Mouse (Mus musculus) liver, adult 2 months (tissue): ENCODE measurements around the gene Gm17482. TPM values are rescaled to one million over a fixed set of nuclear protein-coding genes. Genes with fewer than 3 reads are reported as not detected.
A peak's percentile ranks its signal among the peaks of the same experiment; 100 is the strongest.

Source experiments
- DNase-seq: peaks from one replicate; pipeline ENCODE4 v3.0.0-alpha.2; 2011; ENCODE audit warnings: low read depth, low spot score; ENCODE audit errors: extremely low read depth
- H3K27ac ChIP-seq: fragments of 200-500 bp; replicated peaks from 2 replicates; pipeline ENCODE4 v1.5.1; 2012; ENCODE audit warnings: low read depth, mild to moderate bottlenecking, control low read depth, inconsistent platforms, low read length; ENCODE audit not compliant: insufficient read depth
- H3K27me3 ChIP-seq: fragments of 200-500 bp; 2 replicates; pipeline ENCODE4 v1.6.1; 2012; ENCODE audit warnings: mild to moderate bottlenecking, moderate library complexity, low read length, inconsistent platforms; ENCODE audit not compliant: control insufficient read depth, insufficient read depth
- H3K36me3 ChIP-seq: fragments of 200-500 bp; 2 replicates; pipeline ENCODE4 v1.6.1; 2012; ENCODE audit warnings: low read length, inconsistent platforms; ENCODE audit not compliant: control insufficient read depth, insufficient read depth
- H3K4me1 ChIP-seq: fragments of 200-500 bp; 2 replicates; pipeline ENCODE4 v1.6.1; 2011; ENCODE audit warnings: low read length; ENCODE audit not compliant: control insufficient read depth, insufficient read depth
- H3K4me3 ChIP-seq: fragments of 200-500 bp; 2 replicates; pipeline ENCODE4 v1.5.1; 2011; ENCODE audit warnings: low read depth, mild to moderate bottlenecking, control low read depth, low read length, moderate library complexity; ENCODE audit not compliant: insufficient read depth
- H3K79me2 ChIP-seq: fragments of 200-500 bp; 2 replicates; pipeline ENCODE4 v1.6.1; 2012; ENCODE audit warnings: inconsistent platforms, mild to moderate bottlenecking, low read length, moderate library complexity; ENCODE audit not compliant: control insufficient read depth, insufficient read depth
- H3K9ac ChIP-seq: fragments of 200-500 bp; 2 replicates; pipeline ENCODE4 v1.6.1; 2012; ENCODE audit warnings: low read depth, mild to moderate bottlenecking, control low read depth, inconsistent platforms, low read length
- CTCF ChIP-seq: fragments of 200-500 bp; IDR thresholded peaks from 2 replicates; pipeline ENCODE4 v1.5.1; 2011; ENCODE audit warnings: low read depth, low read length, control low read depth
- POLR2A ChIP-seq: fragments of 200-500 bp; IDR thresholded peaks from 2 replicates; pipeline ENCODE4 v1.6.1; 2011; ENCODE audit warnings: low read length, control low read depth; ENCODE audit not compliant: insufficient read depth; ENCODE audit errors: extremely low read depth
- WGBS: fragments of 180-500 bp; shearing (Covaris S2); methylation state at CpG from one replicate; pipeline ENCODE4 v1.1.7; 2018; 5-methylcytosine and 5-hydroxymethylcytosine counted together
- polyA plus RNA-seq: library from polyadenylated mRNA; depleted of rRNA; stranded (reverse); fragments of >200 nt; gene quantifications from 2 replicates; pipeline ENCODE4 v1.2.3, GENCODE M21; 2012
- total RNA-seq: library from RNA; depleted of rRNA; stranded (reverse); fragments of >200 nt; gene quantifications from 2 replicates; pipeline ENCODE4 v1.2.3, GENCODE M21; 2014

Gene Gm17482
- total and polyA plus RNA-seq, 2 experiments, result not detected

GRCm38 (mm10) chr6:115210187-115210586 is 17.0 kb upstream of the Gm17482 start:
- Histone ChIP-seq H3K27ac (no peak overlapping the region), H3K27me3 (no peaks in the 10 kb centered on the region), H3K4me3 (no peak overlapping the region), H3K4me1 (no peaks in the 10 kb centered on the region; the same call in 1 of the 2 replicates), H3K36me3 (no peaks in the 10 kb centered on the region), H3K9ac (no peak overlapping the region), H3K79me2 (no peaks in the 10 kb centered on the region)
- WGBS, result 72% methylated on average over 2 of the region's 2 CpGs
- no peak for DNase-seq
- TF ChIP-seq CTCF (no peak), POLR2A (no peak)

- Histone ChIP-seq H3K79me2 (no peaks in the 10 kb centered on the region), H3K36me3 (no peaks in the 10 kb centered on the region), H3K4me1 (no peaks in the 10 kb centered on the region; the same call in 1 of the 2 replicates), H3K4me3 (no peak overlapping the region), H3K9ac (no peak overlapping the region), H3K27me3 (no peaks in the 10 kb centered on the region), H3K27ac (no peak overlapping the region)
- 92% methylated on average over 3 of the region's 3 CpGs for WGBS
- TF ChIP-seq POLR2A (no peak), CTCF (no peak)
- DNase-seq, result no peak
Measured at GRCm38 (mm10) chr6:115210820-115211219, 16.3 kb upstream of the Gm17482 start.

GRCm38 (mm10) chr6:115212132-115212903 is 14.8 kb upstream of the Gm17482 start:
- H3K79me2 ChIP-seq, result no peaks in the 10 kb centered on the region
- WGBS, result 39% methylated on average over 5 of the region's 5 CpGs
- no peaks in the 10 kb centered on the region; the same call in 1 of the 2 replicates for H3K4me1 ChIP-seq
- DNase-seq, result no peak
- no peaks in the 10 kb centered on the region for H3K36me3 ChIP-seq
- no peak overlapping the region for H3K27ac ChIP-seq
- H3K9ac ChIP-seq, result no peak overlapping the region
- no peaks in the 10 kb centered on the region for H3K27me3 ChIP-seq
- no peak for TF ChIP-seq POLR2A
- TF ChIP-seq CTCF, result no peak
- H3K4me3 ChIP-seq, result no peak overlapping the region

GRCm38 (mm10) chr6:115213129-115213528 is 14.0 kb upstream of the Gm17482 start:
- no peak overlapping the region for H3K9ac ChIP-seq
- no peaks in the 10 kb centered on the region for H3K27me3 ChIP-seq
- H3K79me2 ChIP-seq, result no peaks in the 10 kb centered on the region
- TF ChIP-seq POLR2A (no peak), CTCF (no peak)
- no peaks in the 10 kb centered on the region; the same call in 1 of the 2 replicates for H3K4me1 ChIP-seq
- DNase-seq, result no peak
- H3K36me3 ChIP-seq, result no peaks in the 10 kb centered on the region
- H3K4me3 ChIP-seq, result no peak overlapping the region
- H3K27ac ChIP-seq, result no peak overlapping the region
- 75% methylated on average over 5 of the region's 5 CpGs for WGBS

GRCm38 (mm10) chr6:115221215-115221641 is 5.9 kb upstream of the Gm17482 start:
- no peaks in the 10 kb centered on the region for H3K4me1 ChIP-seq
- WGBS, result 87% methylated on average over 8 of the region's 8 CpGs

GRCm38 (mm10) chr6:115225519-115225918 is 1.6 kb upstream of the Gm17482 start:
- Histone ChIP-seq H3K9ac (no peak overlapping the region), H3K27ac (no peak overlapping the region), H3K36me3 (no peaks in the 10 kb centered on the region), H3K27me3 (no peaks in the 10 kb centered on the region), H3K4me1 (no peaks in the 10 kb centered on the region), H3K4me3 (no peak overlapping the region), H3K79me2 (no peaks in the 10 kb centered on the region)
- 31% methylated on average over 3 of the region's 3 CpGs for WGBS
- TF ChIP-seq CTCF (no peak), POLR2A (no peak)
- DNase-seq, result peak; percentile 2

More at GRCm38 (mm10) chr6:115221215-115221641, 5.9 kb upstream of the Gm17482 start:
- Histone ChIP-seq H3K9ac (no peak overlapping the region), H3K79me2 (no peaks in the 10 kb centered on the region), H3K27me3 (no peaks in the 10 kb centered on the region), H3K27ac (no peak overlapping the region), H3K4me3 (no peak overlapping the region), H3K36me3 (no peaks in the 10 kb centered on the region)
- TF ChIP-seq POLR2A (no peak), CTCF (no peak)
- no peak for DNase-seq
